Comparison of ENCODE assay signal across 38 mouse cellular contexts in genomic region chr17:39498043-39498442, GRCm38 (mm10). TPM values are rescaled to one million over a fixed set of nuclear protein-coding genes. Genes with fewer than 3 reads are reported as not detected.
"Had no signal": no experiment of that assay in that cellular context is flagged by ENCODE, and none has a peak within 500 bp of the region (broad histone marks: within the 10 kb centered on the region; RNA-seq: fewer than 3 reads in every experiment).

No protein-coding gene starts in this region.

RNA-seq across cellular contexts. Expression of gene Esp16, which starts 37.9 kb away (rescaled TPM):
- total RNA-seq: layer of hippocampus, postnatal 25 days; layer of hippocampus, postnatal 36 days; left cerebral cortex, adult 18-20 months; left cerebral cortex, adult 2 months; left cerebral cortex, adult 8-10 months; left cerebral cortex, postnatal 10 days; left cerebral cortex, postnatal 14 days; left cerebral cortex, postnatal 25 days; left cerebral cortex, postnatal 36 days; left cerebral cortex, postnatal 4 days; liver, adult 2 months; megakaryocyte, adult 5-6 weeks; midbrain, postnatal 0 days; monocyte, adult 5-6 weeks had no signal
- polyA plus RNA-seq: limb, embryonic 10.5 days; limb, embryonic 11.5 days; limb, embryonic 12.5 days; limb, embryonic 13.5 days; limb, embryonic 14.5 days; limb, embryonic 15.5 days; liver, adult 2 months; liver, postnatal 0 days; lung, adult 2 months; lung, embryonic 14.5 days; lung, embryonic 15.5 days; lung, embryonic 16.5 days; lung, postnatal 0 days; macrophage; midbrain, embryonic 10.5 days; midbrain, embryonic 11.5 days; midbrain, embryonic 12.5 days; midbrain, embryonic 13.5 days; midbrain, embryonic 14.5 days; midbrain, embryonic 15.5 days; midbrain, embryonic 16.5 days; midbrain, postnatal 0 days; myocyte; neural tube, embryonic 11.5 days; neural tube, embryonic 12.5 days; neural tube, embryonic 13.5 days had no signal
